Mouse (Mus musculus) ES-Bruce4 (cell line): ENCODE results near the gene Tulp1. TPM values are rescaled to one million over a fixed set of nuclear protein-coding genes. Genes with fewer than 3 reads are reported as not detected.
A peak's percentile ranks its signal among the peaks of the same experiment; 100 is the strongest.

Experiments
- H3K27ac ChIP-seq: 2 replicates; pipeline ENCODE4 v1.5.1; 2012; ENCODE audit warnings: low read length, inconsistent platforms; ENCODE audit not compliant: insufficient read depth
- H3K27me3 ChIP-seq: 2 replicates; pipeline ENCODE4 v1.6.1; 2012; ENCODE audit warnings: mild to moderate bottlenecking, low read length, inconsistent platforms; ENCODE audit not compliant: control insufficient read depth, poor library complexity, insufficient read depth, severe bottlenecking
- H3K36me3 ChIP-seq: 2 replicates; pipeline ENCODE4 v1.6.1; 2012; ENCODE audit warnings: inconsistent platforms, mild to moderate bottlenecking, low read length, moderate library complexity; ENCODE audit not compliant: control insufficient read depth, poor library complexity, insufficient read depth, severe bottlenecking
- H3K4me1 ChIP-seq: one replicate; pipeline ENCODE4 v1.8.1; 2011; ENCODE audit warnings: low read length; ENCODE audit not compliant: control insufficient read depth, insufficient read depth
- H3K4me3 ChIP-seq: 2 replicates; pipeline ENCODE4 v1.5.1; 2011; ENCODE audit warnings: low read depth, mild to moderate bottlenecking, low read length
- H3K9ac ChIP-seq: 2 replicates; pipeline ENCODE4 v1.6.1; 2012; ENCODE audit warnings: low read depth, mild to moderate bottlenecking, inconsistent platforms; ENCODE audit not compliant: poor library complexity, severe bottlenecking
- H3K9me3 ChIP-seq: replicated peaks from 2 replicates; pipeline ENCODE4 v1.6.1; 2012; ENCODE audit warnings: mild to moderate bottlenecking, low read length, inconsistent platforms; ENCODE audit not compliant: control insufficient read depth, poor library complexity, insufficient read depth, severe bottlenecking
- CTCF ChIP-seq: IDR thresholded peaks from one replicate; pipeline ENCODE4 v1.8.1; 2011; ENCODE audit warnings: low read depth, low read length
- EP300 ChIP-seq: IDR thresholded peaks from 2 replicates; pipeline ENCODE4 v1.6.1; 2011; ENCODE audit warnings: low read depth, low read length; ENCODE audit not compliant: insufficient read depth
- POLR2A ChIP-seq: IDR thresholded peaks from one replicate; pipeline ENCODE4 v1.8.1; 2011; ENCODE audit warnings: low read length; ENCODE audit not compliant: insufficient read depth
- polyA plus RNA-seq: library from polyadenylated mRNA; stranded (reverse); fragments of >200 nt; gene quantifications from 2 replicates; pipeline ENCODE4 v1.2.4, GENCODE M21; 2011; ENCODE audit warnings: low read depth; ENCODE audit not compliant: missing spikeins, insufficient read depth, insufficient read length

Tulp1 gene
- polyA plus RNA-seq, 1 experiment, result 14.0 TPM

- Histone ChIP-seq H3K9me3 (no peaks in the 10 kb centered on the region), H3K4me1 (peaks cover 8% of the 10 kb centered on the region), H3K27ac (no peak overlapping the region), H3K27me3 (no peaks in the 10 kb centered on the region), H3K9ac (no peak overlapping the region), H3K36me3 (no peaks in the 10 kb centered on the region), H3K4me3 (no peak overlapping the region)
- TF ChIP-seq POLR2A (no peak), CTCF (no peak), EP300 (no peak)
Observed at GRCm38 (mm10) chr17:28347327-28347726, 17.7 kb downstream of the Tulp1 start.

- Histone ChIP-seq H3K4me3 (no peak overlapping the region), H3K9me3 (no peaks in the 10 kb centered on the region), H3K27me3 (no peaks in the 10 kb centered on the region), H3K36me3 (no peaks in the 10 kb centered on the region), H3K27ac (no peak overlapping the region), H3K9ac (no peak overlapping the region), H3K4me1 (peaks cover 8% of the 10 kb centered on the region)
- no peak for TF ChIP-seq POLR2A
- TF ChIP-seq CTCF, result no peak
- TF ChIP-seq EP300, result no peak
Observed at GRCm38 (mm10) chr17:28345882-28346281, 19.1 kb downstream of the Tulp1 start.

GRCm38 (mm10) chr17:28345271-28345721 is 19.7 kb downstream of the Tulp1 start:
- Histone ChIP-seq H3K9ac (no peak overlapping the region), H3K4me1 (peaks cover 8% of the 10 kb centered on the region), H3K27me3 (no peaks in the 10 kb centered on the region), H3K27ac (no peak overlapping the region), H3K36me3 (no peaks in the 10 kb centered on the region), H3K9me3 (no peaks in the 10 kb centered on the region), H3K4me3 (no peak overlapping the region)
- no peak for TF ChIP-seq POLR2A

GRCm38 (mm10) chr17:28344670-28345069 is 20.4 kb downstream of the Tulp1 start:
- H3K27ac ChIP-seq, result no peak overlapping the region
- H3K9me3 ChIP-seq, result no peaks in the 10 kb centered on the region
- peaks cover 8% of the 10 kb centered on the region for H3K4me1 ChIP-seq
- H3K4me3 ChIP-seq, result no peak overlapping the region
- no peaks in the 10 kb centered on the region for H3K36me3 ChIP-seq
- no peaks in the 10 kb centered on the region for H3K27me3 ChIP-seq
- no peak overlapping the region for H3K9ac ChIP-seq
- TF ChIP-seq CTCF (no peak), EP300 (no peak), POLR2A (no peak)

GRCm38 (mm10) chr17:28344050-28344607 is 20.9 kb downstream of the Tulp1 start:
- TF ChIP-seq POLR2A (no peak), EP300 (0 out of 2 replicates have a peak, but pooled peaks have one; percentile 25)
- H3K9ac ChIP-seq, result no peak overlapping the region
- H3K4me1 ChIP-seq, result peaks cover 8% of the 10 kb centered on the region
- no peak overlapping the region for H3K27ac ChIP-seq
- no peaks in the 10 kb centered on the region for H3K9me3 ChIP-seq
- H3K27me3 ChIP-seq, result no peaks in the 10 kb centered on the region
- no peaks in the 10 kb centered on the region for H3K36me3 ChIP-seq
- no peak overlapping the region for H3K4me3 ChIP-seq

GRCm38 (mm10) chr17:28341091-28341490 is 23.9 kb downstream of the Tulp1 start:
- no peaks in the 10 kb centered on the region for H3K27me3 ChIP-seq
- peaks cover 8% of the 10 kb centered on the region for H3K4me1 ChIP-seq
- H3K9me3 ChIP-seq, result no peaks in the 10 kb centered on the region
- peak overlapping the region; percentile 28 for H3K4me3 ChIP-seq
- H3K36me3 ChIP-seq, result no peaks in the 10 kb centered on the region
- 0 out of 2 replicates have a peak overlapping the region, but pooled peaks have one; percentile 2 for H3K27ac ChIP-seq
- TF ChIP-seq EP300, result 0 out of 2 replicates have a peak, but pooled peaks have one; percentile 25
- no peak for TF ChIP-seq POLR2A
- H3K9ac ChIP-seq, result peak overlapping the region; percentile 19
